Mouse (Mus musculus) lung, postnatal 36 days (tissue): ENCODE data around the gene Fdxacb1.
A peak's percentile ranks its signal among the peaks of the same experiment; 100 is the strongest.

ENCODE experiments used
- DNase-seq: peaks from one replicate; pipeline ENCODE4 v3.0.0; 2022; ENCODE audit warnings: mixed read lengths

Gene Fdxacb1

DNA sequence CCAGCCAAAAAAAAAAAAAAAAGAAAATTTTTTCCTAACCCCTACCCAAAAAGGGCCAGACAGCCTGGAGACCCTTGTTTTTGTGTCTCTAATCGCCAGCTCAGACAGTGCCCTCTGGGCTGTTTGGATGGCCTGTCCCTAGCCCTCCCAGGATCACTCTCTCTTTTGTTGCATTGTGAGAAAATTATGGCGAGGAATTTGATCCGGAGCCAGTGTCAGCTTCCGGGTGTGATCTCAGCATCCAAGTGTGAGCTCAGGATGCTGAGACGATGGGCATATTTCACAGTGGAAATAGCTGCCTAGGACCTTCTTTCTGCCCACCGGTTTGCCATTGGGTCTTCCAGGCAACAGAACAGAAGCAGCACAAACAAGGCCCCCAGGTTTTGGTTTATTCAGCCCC, 17.3 kb upstream of the Fdxacb1 start:
- DNase-seq: no peak

DNA sequence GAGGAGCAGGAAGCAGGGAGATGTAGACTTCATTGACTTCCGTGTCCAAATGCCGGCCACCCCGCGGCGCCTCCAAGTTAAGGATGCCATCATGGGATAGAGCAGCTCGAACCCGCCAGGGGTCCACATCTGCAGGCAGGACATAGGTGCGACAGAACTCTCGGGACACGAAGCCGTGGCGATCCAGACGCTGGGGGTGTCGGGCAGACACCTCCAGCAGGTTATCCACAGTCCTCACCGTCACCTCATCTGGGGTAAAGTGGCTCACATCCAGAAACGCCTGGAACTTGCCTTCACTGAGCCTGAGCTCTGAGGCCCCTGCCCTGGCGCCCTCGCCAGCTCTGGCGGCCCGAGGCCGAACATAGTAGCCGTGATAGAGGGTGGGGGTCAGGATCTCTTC, 16.7 kb upstream of the Fdxacb1 start, which contains the start of gene Cryab:
Gene Cryab, plus strand, starts transcription at position 3 of the 400 bp plus-strand sequence.
- no peak for DNase-seq

DNA sequence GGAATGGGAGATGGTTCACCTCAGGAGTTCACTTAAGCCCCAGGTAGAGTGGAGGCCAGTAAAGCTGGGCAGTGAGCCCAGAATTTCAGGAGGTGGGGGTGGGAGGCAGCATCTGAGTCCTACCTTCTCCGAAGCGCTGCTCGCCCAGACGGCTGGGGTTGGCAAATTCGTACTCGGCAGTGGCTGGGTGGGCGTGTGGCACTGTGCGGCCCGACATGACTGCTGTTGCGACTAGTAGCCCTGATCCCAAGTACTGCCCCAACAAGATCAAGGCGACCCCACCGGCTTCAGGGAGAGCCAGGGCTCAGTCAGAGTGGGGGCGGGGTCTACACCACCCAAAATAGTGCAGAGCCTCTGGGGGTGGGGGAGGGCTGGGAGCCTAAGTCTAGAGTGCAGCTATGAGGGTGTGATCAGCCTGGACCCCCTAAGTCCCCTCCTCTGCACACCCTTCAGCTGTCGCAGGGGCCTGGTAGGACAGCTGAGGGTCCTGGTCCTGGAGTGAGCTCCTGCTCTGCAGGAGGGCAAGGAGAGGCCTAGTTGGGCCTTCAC, 15.9 kb upstream of the Fdxacb1 start, which contains the start of gene Hspb2:
Gene Hspb2, minus strand, starts transcription at position 301 of the 549 bp plus-strand sequence.
- DNase-seq: no peak

- DNase-seq: peak; percentile 91
Observed at GRCm38 (mm10) chr9:50752784-50753615, 15.0 kb upstream of the Fdxacb1 start.

DNA sequence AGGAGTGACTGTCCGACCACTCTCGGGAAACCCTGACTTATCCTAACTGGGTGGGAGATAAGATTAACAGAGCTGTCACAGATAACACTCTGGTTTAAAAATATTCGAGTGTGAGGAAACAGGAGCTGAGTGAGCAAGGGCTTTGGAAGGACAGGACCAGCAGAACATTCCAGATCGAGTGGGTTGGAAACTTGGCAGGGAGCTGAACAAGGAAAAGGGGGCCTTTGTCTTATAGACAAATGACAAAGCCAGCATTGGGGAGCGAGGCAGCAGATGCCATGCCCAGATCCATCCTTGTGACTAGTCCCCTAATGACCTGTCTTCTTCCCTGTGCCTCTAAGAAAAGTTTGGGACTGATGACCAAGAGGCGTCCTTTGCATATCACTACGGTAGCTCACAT, 14.1 kb upstream of the Fdxacb1 start:
- DNase-seq: no peak

GRCm38 (mm10) chr9:50756711-50757110, 11.3 kb upstream of the Fdxacb1 start:
- DNase-seq: no peak

DNA sequence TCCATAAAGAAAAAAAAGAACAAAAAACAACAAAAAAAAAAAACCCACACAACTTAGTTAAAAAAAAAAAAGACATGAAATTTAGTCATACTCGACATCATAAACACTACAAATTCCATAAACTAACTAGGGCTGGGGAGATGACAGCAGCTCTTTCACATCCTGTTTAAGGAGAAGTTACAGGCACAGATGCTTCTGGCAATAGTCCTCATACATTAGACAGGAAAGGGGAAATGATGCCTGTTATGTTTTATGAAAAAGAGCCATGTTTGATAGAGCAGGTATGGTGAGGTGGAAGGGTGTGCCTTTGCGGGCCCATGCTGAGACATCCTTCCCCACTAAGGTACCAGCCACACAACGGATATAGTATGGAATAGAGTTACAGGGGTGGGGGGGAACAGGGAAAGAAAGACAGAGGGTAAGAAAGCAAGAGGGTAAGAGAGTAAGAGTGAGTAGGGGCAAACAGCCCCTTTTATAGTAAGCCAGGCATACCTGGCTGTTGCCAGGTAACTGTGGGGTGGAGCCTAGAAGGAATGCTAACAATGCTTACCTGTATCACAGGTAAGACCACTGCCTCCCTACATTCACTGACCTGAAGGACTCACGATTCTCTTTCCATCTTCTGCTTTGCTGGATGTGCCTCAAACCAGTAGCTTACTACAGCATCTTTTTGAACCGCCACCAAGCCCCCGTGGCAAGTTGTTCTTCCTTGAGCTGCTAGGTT, 6.4 kb upstream of the Fdxacb1 start:
- no peak for DNase-seq

- DNase-seq: peak; percentile 56
Observed at GRCm38 (mm10) chr9:50763331-50763730, 4.7 kb upstream of the Fdxacb1 start.

DNA sequence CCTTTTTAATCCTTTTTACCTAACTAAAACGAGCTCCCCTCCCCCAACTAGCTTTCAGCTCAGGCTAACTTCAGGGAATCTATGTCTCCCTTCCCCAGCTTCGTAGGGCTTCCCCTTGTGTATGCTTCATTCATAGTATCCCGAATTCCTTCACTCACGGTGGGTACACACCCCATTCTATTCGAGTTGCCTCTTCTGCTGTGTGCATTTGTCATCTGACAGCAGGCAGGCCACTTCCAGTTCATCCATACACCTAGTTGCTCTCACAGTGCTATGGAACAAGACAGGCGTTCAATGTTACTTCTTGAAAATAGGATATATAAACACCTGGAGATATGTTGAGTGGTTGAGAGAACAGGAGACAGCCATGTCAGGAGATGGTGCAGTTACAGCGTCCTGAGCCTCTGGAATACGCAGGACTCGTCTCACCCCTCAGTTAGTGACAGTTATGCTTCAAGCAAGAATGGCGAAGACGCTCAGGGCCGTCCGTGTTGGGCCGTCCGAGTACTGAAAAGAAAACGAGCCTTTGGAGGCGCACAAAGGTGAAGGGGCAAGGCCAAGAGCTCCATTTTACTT, 417 bp upstream of the Fdxacb1 start:
- no peak for DNase-seq

GRCm38 (mm10) chr9:50770011-50770410, 2.0 kb downstream of the Fdxacb1 start:
- DNase-seq: no peak

GRCm38 (mm10) chr9:50774026-50774462, 6.0 kb downstream of the Fdxacb1 start:
- DNase-seq: no peak

GRCm38 (mm10) chr9:50774991-50775612, 7.1 kb downstream of the Fdxacb1 start, which contains the start of the genes Alg9 and 1110032A03Rik:
Gene Alg9 (plus strand): TSS chr9:50775019.
Gene 1110032A03Rik (minus strand): TSS chr9:50775520.
- DNase-seq: peak; percentile 89

- no peak for DNase-seq
Observed at GRCm38 (mm10) chr9:50775662-50776126, 7.7 kb downstream of the Fdxacb1 start.

- no peak for DNase-seq
Observed at GRCm38 (mm10) chr9:50776162-50776760, 8.2 kb downstream of the Fdxacb1 start.

- DNase-seq: peak; percentile 50
Observed at GRCm38 (mm10) chr9:50782155-50782554, 14.1 kb downstream of the Fdxacb1 start.

- DNase-seq: no peak
Observed at GRCm38 (mm10) chr9:50795266-50795665, 27.2 kb downstream of the Fdxacb1 start.

DNA sequence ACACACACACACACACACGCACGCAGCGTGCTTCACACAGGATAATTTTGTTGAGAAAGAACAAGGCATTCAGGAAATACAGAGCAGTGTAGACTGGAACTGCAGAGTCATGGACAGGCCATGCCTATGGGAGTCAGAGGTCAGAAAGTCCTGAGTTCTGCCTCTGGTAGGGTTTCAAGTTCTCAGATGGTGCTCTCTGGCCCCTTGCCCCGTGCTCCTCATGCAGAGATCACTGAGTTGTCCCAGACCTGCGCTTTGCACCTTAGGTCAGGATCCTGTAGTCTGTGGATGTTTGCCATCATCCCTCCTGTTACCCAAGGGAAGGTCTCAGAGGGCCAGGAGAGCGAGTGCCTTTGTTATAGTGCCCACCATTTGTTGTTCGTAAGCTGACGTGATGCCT, 28.7 kb downstream of the Fdxacb1 start:
- no peak for DNase-seq

GRCm38 (mm10) chr9:50797641-50798040, 29.6 kb downstream of the Fdxacb1 start:
- no peak for DNase-seq

GRCm38 (mm10) chr9:50798368-50798767, 30.3 kb downstream of the Fdxacb1 start:
- peak; percentile 82 for DNase-seq

DNA sequence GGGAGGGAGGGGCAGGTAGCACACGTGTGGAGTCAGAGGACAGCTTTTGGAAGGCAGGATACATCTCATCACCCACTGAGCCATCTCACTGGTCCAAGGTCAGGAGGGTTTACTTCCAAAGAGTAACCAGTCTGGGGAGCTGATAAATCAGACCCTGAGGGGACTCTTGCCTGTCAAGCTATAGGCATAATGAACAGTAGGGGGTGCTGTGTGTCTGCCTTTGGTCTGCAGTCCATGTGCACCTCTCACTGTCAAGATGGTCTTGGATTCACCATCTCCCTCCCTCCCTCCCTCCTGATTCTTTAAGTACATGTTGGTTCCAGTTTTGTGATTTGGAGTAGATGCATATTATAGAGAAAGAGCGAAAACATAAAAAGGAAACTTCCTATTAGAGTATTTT, 32.9 kb downstream of the Fdxacb1 start:
- DNase-seq: peak; percentile 83

DNA sequence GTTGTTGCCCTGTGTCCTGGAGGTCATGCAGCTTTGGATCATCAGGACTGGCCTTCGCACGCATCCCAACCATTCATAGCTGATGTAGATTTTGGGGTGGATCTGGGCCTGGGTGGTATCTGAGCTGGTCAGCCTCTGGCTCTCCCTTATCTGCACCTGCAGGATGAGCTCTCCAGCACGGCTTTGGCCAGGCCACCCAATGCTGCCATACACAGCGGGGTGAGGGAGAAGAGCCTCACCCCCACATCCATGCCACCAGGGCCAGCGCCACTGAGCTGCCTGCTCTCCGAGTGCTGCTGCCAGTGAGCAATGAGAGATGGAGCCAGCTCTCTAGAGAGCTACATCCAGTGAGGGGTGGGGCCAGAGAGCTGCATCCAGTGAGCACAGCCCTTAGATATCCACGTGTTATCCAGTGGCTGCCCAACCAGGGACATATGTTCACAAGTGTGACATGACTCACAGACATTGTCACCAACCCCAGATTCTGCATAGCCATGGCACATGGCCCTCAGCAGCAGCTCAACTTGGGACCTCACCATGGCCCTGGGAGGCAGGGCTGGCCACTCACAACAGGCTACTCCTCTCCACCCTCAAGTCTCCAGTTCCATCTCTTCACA, 35.1 kb downstream of the Fdxacb1 start:
- no peak for DNase-seq

- DNase-seq: peak; percentile 59
Observed at GRCm38 (mm10) chr9:50808471-50808870, 40.4 kb downstream of the Fdxacb1 start.
